8 mouse cellular contexts compared by ENCODE assay signal in genomic region chr13:62760432-62761415, GRCm38 (mm10). TPM values are rescaled to one million over a fixed set of nuclear protein-coding genes. Genes with fewer than 3 reads are reported as not detected.
DNase-seq lines count a peak whose midpoint lies in the region; ATAC-seq and TF ChIP-seq lines count a peak whose summit lies in the region.
"Not testable (repeated sequence)": the region's sequence is repeated elsewhere in the genome, so short reads cannot be mapped to it uniquely, and the experiment has no call there.

Gene Platr25 (minus strand): TSS chr13:62760709.

- H3K9me3 ChIP-seq in heart, embryonic 11.5 days (replicated peaks; ENCODE audit: control insufficient read depth, low read length); kidney, embryonic 14.5 days (ENCODE audit: control insufficient read depth, low read length); limb, embryonic 13.5 days; midbrain, embryonic 14.5 days (ENCODE audit: control insufficient read depth, low read length): not testable (repeated sequence)

- H3K79me2 ChIP-seq in C2C12 (ENCODE audit: control insufficient read depth, insufficient read depth) = not testable (repeated sequence)

- peak; percentile 51 for DNase-seq in brain, adult 2 months (ENCODE audit: low read depth, low spot score)
- DNase-seq in midbrain, embryonic 14.5 days = peak; percentile 80
- peak; percentile 41 to 48 for DNase-seq in spleen, adult 18-20 months

- H3K4me3 ChIP-seq in C2C12 (ENCODE audit: insufficient read depth, poor library complexity, severe bottlenecking) = peak within 1 kb of the TSS; percentile 23
- H3K4me3 ChIP-seq in heart, embryonic 11.5 days (ENCODE audit: low read depth, low read length) = peak within 1 kb of the TSS; percentile 51
- H3K4me3 ChIP-seq in kidney, embryonic 14.5 days (ENCODE audit: low read length) = peak within 1 kb of the TSS; percentile 46
- peak within 1 kb of the TSS; percentile 52 for H3K4me3 ChIP-seq in limb, embryonic 13.5 days
- peak within 1 kb of the TSS; percentile 44 for H3K4me3 ChIP-seq in midbrain, embryonic 14.5 days (replicated peaks; ENCODE audit: low read depth, low read length)

- H3K36me3 ChIP-seq in C2C12 (ENCODE audit: control insufficient read depth, insufficient read depth); heart, embryonic 11.5 days (ENCODE audit: control insufficient read depth, insufficient read depth, low read length); kidney, embryonic 14.5 days (ENCODE audit: control insufficient read depth, insufficient read depth, low read length); limb, embryonic 13.5 days; midbrain, embryonic 14.5 days (ENCODE audit: control insufficient read depth, insufficient read depth, low read length): not testable (repeated sequence)

- peak within 1 kb of the TSS; percentile 57 for H3K4me2 ChIP-seq in heart, embryonic 11.5 days
- peak within 1 kb of the TSS; percentile 41 for H3K4me2 ChIP-seq in kidney, embryonic 14.5 days (replicated peaks; ENCODE audit: low read depth, low read length)
- peak within 1 kb of the TSS; percentile 59 for H3K4me2 ChIP-seq in limb, embryonic 13.5 days (replicated peaks)
- H3K4me2 ChIP-seq in midbrain, embryonic 14.5 days (ENCODE audit: low read length) = peak within 1 kb of the TSS; percentile 51

- ATAC-seq in erythroblast, adult 5-6 weeks (replicated peaks; ENCODE audit: low FRiP score, poor library complexity, severe bottlenecking) = peak; percentile 84
- ATAC-seq in heart, embryonic 11.5 days (replicated peaks; ENCODE audit: insufficient number of reproducible peaks, low FRiP score, low TSS enrichment) = peak; percentile 75
- ATAC-seq in kidney, embryonic 14.5 days (ENCODE audit: low FRiP score, low TSS enrichment) = peak; percentile 94
- ATAC-seq in limb, embryonic 13.5 days (ENCODE audit: low FRiP score, low read depth) = peak; percentile 90; the same call in 1 of the 2 replicates
- ATAC-seq in midbrain, embryonic 14.5 days (ENCODE audit: low FRiP score, low TSS enrichment) = peak; percentile 89

- H3K9ac ChIP-seq in heart, embryonic 11.5 days (ENCODE audit: low read depth, low read length) = peak within 1 kb of the TSS; percentile 71; the same call in 1 of the 2 replicates
- peak within 1 kb of the TSS; percentile 47 for H3K9ac ChIP-seq in kidney, embryonic 14.5 days (ENCODE audit: low read depth, low read length)
- H3K9ac ChIP-seq in limb, embryonic 13.5 days = peak within 1 kb of the TSS; percentile 67
- peak within 1 kb of the TSS; percentile 53 for H3K9ac ChIP-seq in midbrain, embryonic 14.5 days (replicated peaks; ENCODE audit: low read length)

- H3K27ac ChIP-seq in heart, embryonic 11.5 days (ENCODE audit: low read depth, low read length); kidney, embryonic 14.5 days (ENCODE audit: low read depth, low read length); limb, embryonic 13.5 days; midbrain, embryonic 14.5 days (replicated peaks; ENCODE audit: low read depth, low read length): not testable (repeated sequence)

- H3K79me3 ChIP-seq in C2C12 (ENCODE audit: low read depth) = not testable (repeated sequence)

- not testable (repeated sequence) for H3K4me1 ChIP-seq in heart, embryonic 11.5 days (ENCODE audit: control insufficient read depth, insufficient read depth, low read length); kidney, embryonic 14.5 days (ENCODE audit: control insufficient read depth, insufficient read depth, low read length); limb, embryonic 13.5 days; midbrain, embryonic 14.5 days (ENCODE audit: control insufficient read depth, insufficient read depth, low read length)

- not testable (repeated sequence) for H3ac ChIP-seq in C2C12 (ENCODE audit: control insufficient read depth, insufficient read length, low read depth)

- WGBS in heart, embryonic 11.5 days (ENCODE audit: insufficient replicate concordance) = 8% methylated on average over 20 of the region's 20 CpGs
- 11% methylated on average over 20 of the region's 20 CpGs for WGBS in kidney, embryonic 14.5 days
- 11% methylated on average over 20 of the region's 20 CpGs for WGBS in limb, embryonic 13.5 days
- 8% methylated on average over 20 of the region's 20 CpGs for WGBS in midbrain, embryonic 14.5 days

- TF ChIP-seq CTCF in C2C12 (IDR thresholded peaks at IDR 0.05; ENCODE audit: control insufficient read depth, insufficient read depth, insufficient read length) = not testable (repeated sequence)

- not testable (repeated sequence) for H3K27me3 ChIP-seq in C2C12 (ENCODE audit: control insufficient read depth, insufficient read depth, insufficient read length); heart, embryonic 11.5 days (ENCODE audit: control insufficient read depth, insufficient read depth, low read length); kidney, embryonic 14.5 days (ENCODE audit: control insufficient read depth, insufficient read depth, low read length); limb, embryonic 13.5 days; midbrain, embryonic 14.5 days (ENCODE audit: control insufficient read depth, insufficient read depth, low read length)

RNA-seq across cellular contexts. Expression of gene Platr25, which starts in this region (rescaled TPM):
- 2.4 TPM for polyA plus RNA-seq in C2C12 (2012; fragmentation: generic; extraction: Trizol)
- total RNA-seq in erythroblast, adult 5-6 weeks (2015; ENCODE audit: low replicate concordance) = 4.4 and 4.8 TPM in 2 replicates
- 0.60 and 10.3 TPM in 2 replicates for total RNA-seq in erythroblast, adult 5-6 weeks (2017; ENCODE audit: low replicate concordance)
- 19.2 and 21.6 TPM in 2 replicates for polyA plus RNA-seq in heart, embryonic 11.5 days (2014; fragmentation: Nextera tagmentation; extraction: Ambion mirVana)
- polyA plus RNA-seq in kidney, embryonic 14.5 days (2014; fragmentation: Nextera tagmentation; extraction: Ambion mirVana) = 32.5 and 36.0 TPM in 2 replicates
- 38.9 and 43.0 TPM in 2 replicates for polyA plus RNA-seq in limb, embryonic 13.5 days (2015; fragmentation: Nextera tagmentation; extraction: Ambion mirVana)
- polyA plus RNA-seq in midbrain, embryonic 14.5 days (2014; fragmentation: Nextera tagmentation; extraction: Ambion mirVana) = 36.7 and 42.9 TPM in 2 replicates
